Mouse (Mus musculus): ENCODE results near the gene Mrpl57. TPM values are rescaled to one million over a fixed set of nuclear protein-coding genes. Genes with fewer than 3 reads are reported as not detected.
"Not testable (repeated sequence)": the region's sequence is repeated elsewhere in the genome, so short reads cannot be mapped to it uniquely, and the experiment has no call there.

Mrpl57 gene
- polyA plus RNA-seq, 1 experiment: 72.3 TPM

GRCm38 (mm10) chr14:57827284-57827683 lies 1.2 kb downstream of the Mrpl57 start:
- Histone ChIP-seq H3K9ac (ENCODE audit: low read depth, poor library complexity, severe bottlenecking) (peak overlapping the region; percentile 79), H3K27me3 (ENCODE audit: control insufficient read depth, insufficient read depth, low read length, poor library complexity, severe bottlenecking) (no peaks in the 10 kb centered on the region), H3K27ac (ENCODE audit: insufficient read depth, low read length) (no peak overlapping the region), H3K36me3 (ENCODE audit: control insufficient read depth, insufficient read depth, low read length, poor library complexity, severe bottlenecking) (peaks cover 9% of the 10 kb centered on the region), H3K4me3 (ENCODE audit: low read depth, low read length) (peak overlapping the region; percentile 17), H3K4me1 (ENCODE audit: control insufficient read depth, insufficient read depth, low read length) (no peaks in the 10 kb centered on the region), H3K9me3 (replicated peaks; ENCODE audit: control insufficient read depth, insufficient read depth, low read length, poor library complexity, severe bottlenecking) (no peaks in the 10 kb centered on the region)
- TF ChIP-seq EP300 (IDR thresholded peaks at IDR 0.05; ENCODE audit: insufficient read depth, low read depth, low read length): no peak
- no peak for TF ChIP-seq POLR2A (IDR thresholded peaks at IDR 0.05; ENCODE audit: insufficient read depth, low read length)
- no peak for TF ChIP-seq CTCF (IDR thresholded peaks at IDR 0.05; ENCODE audit: low read depth, low read length)

- Histone ChIP-seq H3K27me3 (ENCODE audit: control insufficient read depth, insufficient read depth, low read length, poor library complexity, severe bottlenecking) (no peaks in the 10 kb centered on the region), H3K27ac (ENCODE audit: insufficient read depth, low read length) (no peak overlapping the region), H3K4me3 (ENCODE audit: low read depth, low read length) (no peak overlapping the region), H3K4me1 (ENCODE audit: control insufficient read depth, insufficient read depth, low read length) (no peaks in the 10 kb centered on the region), H3K9ac (ENCODE audit: low read depth, poor library complexity, severe bottlenecking) (no peak overlapping the region), H3K36me3 (ENCODE audit: control insufficient read depth, insufficient read depth, low read length, poor library complexity, severe bottlenecking) (peaks cover 7% of the 10 kb centered on the region), H3K9me3 (replicated peaks; ENCODE audit: control insufficient read depth, insufficient read depth, low read length, poor library complexity, severe bottlenecking) (no peaks in the 10 kb centered on the region)
- TF ChIP-seq CTCF (IDR thresholded peaks at IDR 0.05; ENCODE audit: low read depth, low read length) (no peak), POLR2A (IDR thresholded peaks at IDR 0.05; ENCODE audit: insufficient read depth, low read length) (no peak), EP300 (IDR thresholded peaks at IDR 0.05; ENCODE audit: insufficient read depth, low read depth, low read length) (no peak)
Measured at GRCm38 (mm10) chr14:57833526-57833925, 7.5 kb downstream of the Mrpl57 start.

GRCm38 (mm10) chr14:57835157-57835556 lies 9.1 kb downstream of the Mrpl57 start:
- no peak overlapping the region for H3K4me3 ChIP-seq (ENCODE audit: low read depth, low read length)
- H3K36me3 ChIP-seq (ENCODE audit: control insufficient read depth, insufficient read depth, low read length, poor library complexity, severe bottlenecking): peaks cover 9% of the 10 kb centered on the region
- H3K27me3 ChIP-seq (ENCODE audit: control insufficient read depth, insufficient read depth, low read length, poor library complexity, severe bottlenecking): no peaks in the 10 kb centered on the region
- H3K27ac ChIP-seq (ENCODE audit: insufficient read depth, low read length): no peak overlapping the region
- no peaks in the 10 kb centered on the region for H3K4me1 ChIP-seq (ENCODE audit: control insufficient read depth, insufficient read depth, low read length)
- no peak for TF ChIP-seq CTCF (IDR thresholded peaks at IDR 0.05; ENCODE audit: low read depth, low read length)
- TF ChIP-seq POLR2A (IDR thresholded peaks at IDR 0.05; ENCODE audit: insufficient read depth, low read length): no peak
- no peak for TF ChIP-seq EP300 (IDR thresholded peaks at IDR 0.05; ENCODE audit: insufficient read depth, low read depth, low read length)
- H3K9ac ChIP-seq (ENCODE audit: low read depth, poor library complexity, severe bottlenecking): no peak overlapping the region
- no peaks in the 10 kb centered on the region for H3K9me3 ChIP-seq (replicated peaks; ENCODE audit: control insufficient read depth, insufficient read depth, low read length, poor library complexity, severe bottlenecking)

- H3K9me3 ChIP-seq (replicated peaks; ENCODE audit: control insufficient read depth, insufficient read depth, low read length, poor library complexity, severe bottlenecking): no peaks in the 10 kb centered on the region
- H3K4me1 ChIP-seq (ENCODE audit: control insufficient read depth, insufficient read depth, low read length): no peaks in the 10 kb centered on the region
- H3K27ac ChIP-seq (ENCODE audit: insufficient read depth, low read length): no peak overlapping the region
- TF ChIP-seq POLR2A (IDR thresholded peaks at IDR 0.05; ENCODE audit: insufficient read depth, low read length) (no peak), EP300 (IDR thresholded peaks at IDR 0.05; ENCODE audit: insufficient read depth, low read depth, low read length) (no peak), CTCF (IDR thresholded peaks at IDR 0.05; ENCODE audit: low read depth, low read length) (no peak)
- H3K36me3 ChIP-seq (ENCODE audit: control insufficient read depth, insufficient read depth, low read length, poor library complexity, severe bottlenecking): peaks cover 9% of the 10 kb centered on the region
- no peak overlapping the region for H3K9ac ChIP-seq (ENCODE audit: low read depth, poor library complexity, severe bottlenecking)
- no peak overlapping the region for H3K4me3 ChIP-seq (ENCODE audit: low read depth, low read length)
- H3K27me3 ChIP-seq (ENCODE audit: control insufficient read depth, insufficient read depth, low read length, poor library complexity, severe bottlenecking): no peaks in the 10 kb centered on the region
Measured at GRCm38 (mm10) chr14:57844535-57844934, 18.5 kb downstream of the Mrpl57 start.

GRCm38 (mm10) chr14:57848061-57848460 lies 22.0 kb downstream of the Mrpl57 start:
- H3K9ac ChIP-seq (ENCODE audit: low read depth, poor library complexity, severe bottlenecking): 0 out of 2 replicates have a peak overlapping the region, but pooled peaks have one; percentile 21
- not testable (repeated sequence) for H3K36me3 ChIP-seq (ENCODE audit: control insufficient read depth, insufficient read depth, low read length, poor library complexity, severe bottlenecking); H3K4me1 ChIP-seq (ENCODE audit: control insufficient read depth, insufficient read depth, low read length); H3K27me3 ChIP-seq (ENCODE audit: control insufficient read depth, insufficient read depth, low read length, poor library complexity, severe bottlenecking); H3K4me3 ChIP-seq (ENCODE audit: low read depth, low read length); H3K9me3 ChIP-seq (replicated peaks; ENCODE audit: control insufficient read depth, insufficient read depth, low read length, poor library complexity, severe bottlenecking)
- TF ChIP-seq EP300 (IDR thresholded peaks at IDR 0.05; ENCODE audit: insufficient read depth, low read depth, low read length): peak; percentile 62; the same call in 1 of the 2 replicates
- H3K27ac ChIP-seq (ENCODE audit: insufficient read depth, low read length): peak overlapping the region; percentile 95

GRCm38 (mm10) chr14:57848646-57849045 lies 22.6 kb downstream of the Mrpl57 start:
- no peaks in the 10 kb centered on the region for H3K27me3 ChIP-seq (ENCODE audit: control insufficient read depth, insufficient read depth, low read length, poor library complexity, severe bottlenecking)
- peak overlapping the region; percentile 95 for H3K27ac ChIP-seq (ENCODE audit: insufficient read depth, low read length)
- H3K9me3 ChIP-seq (replicated peaks; ENCODE audit: control insufficient read depth, insufficient read depth, low read length, poor library complexity, severe bottlenecking): no peaks in the 10 kb centered on the region
- H3K36me3 ChIP-seq (ENCODE audit: control insufficient read depth, insufficient read depth, low read length, poor library complexity, severe bottlenecking): no peaks in the 10 kb centered on the region
- H3K9ac ChIP-seq (ENCODE audit: low read depth, poor library complexity, severe bottlenecking): 0 out of 2 replicates have a peak overlapping the region, but pooled peaks have one; percentile 21
- no peak overlapping the region for H3K4me3 ChIP-seq (ENCODE audit: low read depth, low read length)
- TF ChIP-seq EP300 (IDR thresholded peaks at IDR 0.05; ENCODE audit: insufficient read depth, low read depth, low read length) (no peak), POLR2A (IDR thresholded peaks at IDR 0.05; ENCODE audit: insufficient read depth, low read length) (no peak), CTCF (IDR thresholded peaks at IDR 0.05; ENCODE audit: low read depth, low read length) (no peak)
- H3K4me1 ChIP-seq (ENCODE audit: control insufficient read depth, insufficient read depth, low read length): peaks cover 6% of the 10 kb centered on the region
